Mouse (Mus musculus) erythroblast, adult 5-6 weeks (primary cell): ENCODE results near the gene Vmn2r4. TPM values are rescaled to one million over a fixed set of nuclear protein-coding genes. Genes with fewer than 3 reads are reported as not detected.
A peak's percentile ranks its signal among the peaks of the same experiment; 100 is the strongest.
"Not testable (repeated sequence)": the region's sequence is repeated elsewhere in the genome, so short reads cannot be mapped to it uniquely, and the experiment has no call there.

Experiments
- ATAC-seq: replicated peaks from 2 replicates; pipeline ENCODE4 v1.8.0; 2016; ENCODE audit warnings: moderate number of reproducible peaks, mild to moderate bottlenecking, moderate TSS enrichment, inconsistent platforms; ENCODE audit not compliant: poor library complexity, low FRiP score, severe bottlenecking
- total RNA-seq, 2 experiments: library from RNA; stranded (forward) in 1 of 2; stranded (reverse) in 1 of 2; fragments of 150-400 nt in 1 of 2; fragments of 200-764, 138-1000 nt in 1 of 2; gene quantifications; 2 replicates each; pipeline versions ENCODE4 v1.2.3 to v1.2.4; 2015 to 2017; ENCODE audit warnings: low replicate concordance in 2 of 2

Gene Vmn2r4
- total RNA-seq (2015; ENCODE audit: low replicate concordance) = not detected in 2 replicates
- total RNA-seq (2017; ENCODE audit: low replicate concordance) = not detected in 2 replicates

- ATAC-seq = not testable (repeated sequence)
Measured at GRCm38 (mm10) chr3:64415268-64415667, at the start of gene Vmn2r4. Gene Vmn2r4 (minus strand): TSS chr3:64415368.

- ATAC-seq = not testable (repeated sequence)
Measured at GRCm38 (mm10) chr3:64434261-64434660, 19.1 kb upstream of the Vmn2r4 start.

GRCm38 (mm10) chr3:64428117-64428798 lies 13.1 kb upstream of the Vmn2r4 start:
- not testable (repeated sequence) for ATAC-seq

- not testable (repeated sequence) for ATAC-seq
Measured at GRCm38 (mm10) chr3:64422141-64422540, 7.0 kb upstream of the Vmn2r4 start.

- not testable (repeated sequence) for ATAC-seq
Measured at GRCm38 (mm10) chr3:64417477-64417876, 2.3 kb upstream of the Vmn2r4 start.

GRCm38 (mm10) chr3:64414253-64414652 lies 915 bp downstream of the Vmn2r4 start:
- ATAC-seq = 0 out of 2 replicates have a peak, but pooled peaks have one; percentile 67

GRCm38 (mm10) chr3:64359286-64360035 lies 55.7 kb downstream of the Vmn2r4 start:
- no peak for ATAC-seq

Other genes with a start within 250 kb of the Vmn2r4 start
- gene Vmn2r3, start 125.7 kb downstream of the Vmn2r4 start, total RNA-seq (2015; ENCODE audit: low replicate concordance) = not detected in 2 replicates
- not detected in 2 replicates for gene Vmn2r3, start 125.7 kb downstream of the Vmn2r4 start, total RNA-seq (2017; ENCODE audit: low replicate concordance)
- gene Vmn2r5, start 94.5 kb upstream of the Vmn2r4 start, total RNA-seq (2015; ENCODE audit: low replicate concordance) = not detected in 2 replicates
- not detected in 2 replicates for gene Vmn2r5, start 94.5 kb upstream of the Vmn2r4 start, total RNA-seq (2017; ENCODE audit: low replicate concordance)
- gene Vmn2r6, start 150.5 kb upstream of the Vmn2r4 start, total RNA-seq (2015; ENCODE audit: low replicate concordance) = not detected in 2 replicates
- not detected in 2 replicates for gene Vmn2r6, start 150.5 kb upstream of the Vmn2r4 start, total RNA-seq (2017; ENCODE audit: low replicate concordance)